Mouse (Mus musculus) thymus, adult 2 months (tissue): Measurements from ENCODE around the gene Rsrc1.

Experiments
- CTCF ChIP-seq: fragments of 200-500 bp; IDR thresholded peaks from 2 replicates; pipeline ENCODE4 v1.5.1; 2012; ENCODE audit warnings: mild to moderate bottlenecking, control low read depth, low read length, moderate library complexity, borderline replicate concordance; ENCODE audit not compliant: control insufficient read depth, poor library complexity, insufficient read depth; ENCODE audit errors: extremely low read depth
- POLR2A ChIP-seq: fragments of 200-500 bp; IDR thresholded peaks from 2 replicates; pipeline ENCODE4 v1.6.1; 2012; ENCODE audit warnings: mild to moderate bottlenecking, low read length, control low read depth, moderate library complexity; ENCODE audit not compliant: control insufficient read depth, poor library complexity, insufficient read depth; ENCODE audit errors: extremely low read depth

GRCm38 (mm10) chr3:67289482-67289881 lies 308.3 kb downstream of the Rsrc1 start:
- no peak for TF ChIP-seq CTCF
- TF ChIP-seq POLR2A, result no peak
